Mouse (Mus musculus) MN1 (cell line): ENCODE results near the gene 5330417C22Rik.
A peak's percentile ranks its signal among the peaks of the same experiment; 100 is the strongest.
"Not testable (repeated sequence)": the region's sequence is repeated elsewhere in the genome, so short reads cannot be mapped to it uniquely, and the experiment has no call there.

Experiments used
- DNase-seq: peaks from one replicate; pipeline ENCODE4 v3.0.0-alpha.2; 2016; ENCODE audit warnings: low spot score

The 5330417C22Rik gene

DNA sequence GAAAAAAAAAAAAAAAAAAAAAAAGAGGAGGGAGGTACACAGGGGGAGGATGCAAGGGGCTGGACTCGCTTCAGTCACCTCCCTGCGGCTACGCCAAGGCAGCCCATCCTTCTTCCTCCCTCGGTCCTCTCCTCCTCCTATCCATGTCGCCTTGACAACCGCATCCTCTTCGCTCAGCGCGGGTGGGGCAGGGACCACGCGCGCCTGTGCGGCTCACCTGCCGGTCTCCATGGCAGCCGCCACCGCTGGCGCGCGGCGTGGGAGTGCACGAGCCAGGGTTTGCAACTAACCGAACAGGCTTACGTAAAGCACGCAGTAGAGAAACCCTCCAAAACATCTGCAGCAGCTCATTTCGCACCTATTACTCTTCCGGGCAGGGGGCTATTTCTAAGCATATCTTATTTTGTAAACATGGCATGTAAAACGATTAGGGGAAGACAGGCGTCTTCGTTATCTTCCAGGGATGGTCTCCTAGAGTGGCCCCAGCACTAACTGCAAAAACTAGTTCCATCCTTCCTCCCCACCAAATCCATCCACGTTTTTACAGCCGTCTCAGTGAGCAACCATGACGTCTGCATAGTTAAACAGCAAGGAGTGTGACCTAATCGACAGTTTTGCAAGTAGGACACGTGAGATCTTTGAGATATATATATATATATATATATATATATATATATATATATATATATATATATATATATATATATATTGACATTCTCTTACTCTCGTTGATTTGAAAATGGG, at the start of gene 5330417C22Rik:
5330417C22Rik (minus strand) TSS at position 20 of the 744 bp plus-strand sequence.
- DNase-seq: peak; percentile 75

DNA sequence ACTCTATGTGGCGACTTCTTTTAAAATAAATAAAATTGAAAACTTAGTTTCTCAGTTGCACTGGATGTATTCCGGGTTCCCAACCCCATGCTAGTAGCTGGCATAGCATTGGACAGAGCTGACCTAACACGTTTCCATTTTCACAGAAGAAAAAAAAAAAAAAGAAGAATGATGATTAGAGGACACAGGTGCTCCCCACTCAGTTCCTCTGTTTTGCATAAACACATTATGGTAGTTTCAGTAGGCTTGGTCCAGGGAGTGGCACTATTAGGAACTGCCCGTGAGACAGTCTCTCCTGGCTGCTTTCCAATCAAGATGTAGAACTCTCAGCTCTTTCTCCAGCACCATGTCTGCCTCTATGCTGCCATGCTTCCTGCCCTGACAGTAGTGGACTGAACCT, 48.2 kb upstream of the 5330417C22Rik start:
- no peak for DNase-seq

DNA sequence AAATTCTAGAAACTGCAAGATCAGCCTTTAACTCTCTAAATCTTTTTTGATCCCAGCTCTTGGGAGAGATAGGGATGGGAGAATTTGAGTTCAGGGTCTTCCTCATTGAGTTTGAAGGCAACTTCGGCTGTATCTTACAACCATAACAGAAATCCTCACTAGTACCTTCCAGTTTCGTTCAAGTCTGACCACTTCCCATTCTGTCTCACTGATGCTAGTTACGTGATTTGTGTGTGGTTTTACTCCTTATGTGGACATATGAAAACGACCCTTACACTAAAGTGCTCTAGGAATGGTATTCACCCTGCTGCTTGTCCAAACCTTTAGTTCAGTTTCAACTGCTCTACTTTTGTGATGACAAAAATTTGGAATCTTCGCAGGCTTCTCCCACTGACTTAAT, 37.7 kb upstream of the 5330417C22Rik start:
- no peak for DNase-seq

DNA sequence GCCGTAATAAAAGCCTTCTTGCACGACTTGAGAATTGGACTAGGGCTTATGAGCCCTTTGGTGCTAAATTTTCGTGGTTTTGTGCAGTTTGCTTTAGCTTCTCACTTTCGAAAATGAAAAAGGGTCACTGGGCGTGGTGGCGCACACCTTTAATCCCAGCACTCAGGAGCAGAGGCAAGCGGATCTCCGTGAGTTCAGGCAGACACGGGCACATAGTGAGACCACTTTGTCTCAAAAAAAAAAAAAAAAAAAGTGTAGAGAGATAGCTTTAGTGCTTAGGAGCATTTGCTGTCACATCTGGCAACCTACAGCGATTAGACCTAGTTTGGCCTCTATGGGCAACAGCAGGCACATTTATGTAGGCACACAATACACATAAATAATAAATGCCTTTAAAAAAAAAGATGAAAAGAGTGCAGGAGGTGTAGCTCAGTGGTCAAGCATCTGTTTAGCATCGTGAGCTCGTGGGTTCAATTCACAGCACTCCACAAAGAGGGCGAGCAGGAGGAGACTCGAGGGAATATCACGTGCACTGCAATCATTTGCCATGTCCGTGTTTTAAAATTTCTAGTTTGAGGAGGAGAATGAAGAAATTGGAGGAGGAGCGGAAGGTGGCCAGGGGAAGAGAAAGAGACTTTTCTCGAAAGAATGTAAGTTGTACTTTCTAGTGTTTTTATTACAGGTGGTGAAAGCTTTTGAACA, 36.1 kb upstream of the 5330417C22Rik start:
- no peak for DNase-seq

DNA sequence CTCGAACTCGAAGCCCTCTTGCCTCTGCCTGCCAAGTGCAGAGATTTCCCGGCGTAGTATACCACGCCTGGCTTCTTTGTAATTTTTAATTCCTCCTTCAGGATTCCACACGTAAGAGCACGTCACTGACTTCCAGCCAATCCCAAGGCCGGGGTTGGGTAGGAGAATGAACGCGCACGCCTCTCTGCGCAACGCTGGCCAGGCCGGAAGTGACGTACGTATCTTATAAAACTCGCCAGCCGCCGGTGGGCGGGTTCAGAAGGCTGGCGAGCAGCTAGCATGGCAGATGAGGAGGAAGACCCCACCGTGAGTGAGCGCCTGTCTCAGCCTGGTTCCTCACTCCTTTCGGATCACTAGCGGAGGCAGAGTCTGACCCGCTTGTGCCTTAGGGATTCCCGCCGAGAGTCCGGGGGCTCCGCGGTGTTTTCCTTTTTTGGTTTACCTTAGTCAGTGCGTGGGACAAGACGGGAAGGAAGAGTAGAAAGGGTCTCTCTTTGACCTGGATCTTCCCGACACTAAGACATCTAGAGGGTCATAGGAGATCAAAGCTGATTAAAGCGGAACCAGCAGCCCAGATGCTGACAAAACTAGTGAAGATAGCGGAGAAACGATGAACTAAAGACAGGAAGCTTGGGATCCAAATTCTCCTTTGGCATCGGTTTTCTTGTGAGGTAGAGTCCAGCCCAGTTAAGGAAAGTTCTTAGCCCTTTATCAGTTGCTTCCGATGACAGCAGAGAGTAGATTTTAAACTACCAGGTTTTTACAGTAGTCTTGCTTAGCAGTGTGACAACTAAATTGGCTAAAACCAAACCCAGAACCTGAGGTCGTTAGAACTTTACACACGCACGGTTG, 35.3 kb upstream of the 5330417C22Rik start, which contains the start of gene Taf13:
Taf13 (plus strand) TSS at position 256 of the 852 bp plus-strand sequence.
- DNase-seq: peak; percentile 96

DNA sequence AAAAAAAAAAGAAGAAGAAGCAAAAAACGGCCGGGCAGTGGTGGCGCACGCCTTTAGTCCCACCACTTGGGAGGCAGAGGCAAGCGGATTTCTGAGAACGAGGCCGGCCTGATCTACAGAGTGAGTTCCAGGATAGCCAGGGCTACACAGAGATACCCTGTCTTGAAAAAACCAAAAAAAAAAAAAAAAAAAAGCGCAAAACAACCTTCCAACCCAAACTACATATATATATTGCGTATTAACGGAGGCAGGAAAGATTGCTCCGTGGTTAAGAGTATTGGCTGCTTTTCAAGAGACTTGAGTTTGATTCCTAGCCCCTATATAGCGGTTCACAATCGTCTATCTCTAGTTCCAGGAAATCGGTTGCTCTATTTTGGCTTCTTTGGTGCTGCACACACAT, 34.5 kb upstream of the 5330417C22Rik start:
- no peak for DNase-seq

DNA sequence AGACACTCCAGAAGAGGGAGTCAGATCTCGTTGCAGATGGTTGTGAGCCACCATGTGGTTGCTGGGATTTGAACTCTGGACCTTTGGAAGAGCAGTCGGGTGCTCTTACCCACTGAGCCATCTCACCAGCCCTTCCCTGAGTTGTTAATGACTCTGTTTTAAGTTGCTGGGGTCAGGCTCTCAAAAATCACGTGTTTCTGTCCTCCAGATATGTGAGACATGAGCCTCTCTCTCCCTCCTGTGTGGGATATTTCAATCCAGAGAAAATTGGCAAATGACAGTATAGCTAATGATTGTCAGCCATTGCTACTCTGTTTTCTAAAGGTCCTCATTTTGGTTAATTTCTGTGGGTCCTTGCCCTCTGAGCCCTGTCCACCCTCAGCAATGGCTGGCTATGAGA, 33.3 kb upstream of the 5330417C22Rik start:
- DNase-seq: not testable (repeated sequence)

DNA sequence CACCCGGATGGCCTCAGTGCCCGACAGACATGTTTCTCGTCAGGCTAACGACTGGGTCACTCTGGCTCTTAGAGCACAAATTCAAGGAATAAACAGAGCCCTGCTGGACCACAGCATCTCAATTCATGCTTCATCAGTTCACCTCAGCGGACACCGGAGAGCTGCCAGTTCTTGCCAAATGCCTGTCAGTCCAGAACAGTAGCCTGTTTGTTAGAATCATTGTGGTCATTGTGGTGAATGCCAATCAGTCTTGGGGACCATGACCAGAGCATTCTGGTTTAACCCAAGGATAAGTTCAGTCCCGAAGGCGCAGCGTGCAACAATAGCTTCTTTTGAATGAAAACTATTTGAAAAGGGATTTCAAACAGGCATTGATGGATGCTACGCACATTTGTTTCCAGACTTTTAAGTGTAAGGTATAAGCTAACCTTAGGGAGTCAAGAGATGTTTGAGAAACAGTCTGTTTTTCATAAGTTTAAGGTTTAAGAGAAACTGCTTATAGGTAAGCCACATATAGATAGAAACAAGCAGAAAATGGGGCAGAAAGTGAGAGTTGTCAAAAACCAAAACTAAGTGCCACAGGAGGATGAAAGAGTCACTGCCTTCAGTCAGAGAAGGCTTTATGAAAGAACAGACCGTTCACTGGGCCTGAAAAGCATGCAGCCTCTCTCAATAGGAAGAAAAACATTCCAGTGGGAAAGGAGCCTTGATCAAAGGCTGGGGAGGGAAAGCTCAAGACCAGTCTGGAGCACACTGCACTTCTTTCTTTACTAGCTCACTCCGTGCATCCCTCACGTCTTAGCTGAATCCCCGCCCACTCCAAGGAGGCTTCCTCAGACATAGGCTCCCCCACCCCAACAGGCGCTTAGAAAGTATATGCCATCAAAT, 31.9 kb upstream of the 5330417C22Rik start:
- no peak for DNase-seq

DNA sequence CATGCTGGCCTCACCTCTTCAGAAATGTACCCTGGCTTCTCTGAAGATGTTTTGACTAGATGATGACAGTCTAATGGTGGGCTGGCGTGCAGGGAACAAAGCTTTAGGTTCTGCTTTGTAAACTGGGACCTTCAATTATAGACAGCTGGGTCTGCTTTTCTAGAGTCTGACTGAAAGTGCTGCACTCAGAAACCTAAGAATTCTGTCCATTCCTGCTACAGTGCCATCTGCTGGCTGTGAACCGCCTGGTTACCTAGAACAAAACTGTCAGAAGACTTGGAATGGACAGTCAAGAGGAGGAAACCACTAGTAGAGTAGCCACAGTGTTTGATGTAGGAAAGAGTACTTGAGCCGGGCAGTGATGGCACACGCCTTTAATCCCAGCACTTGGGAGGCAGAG, 27.0 kb upstream of the 5330417C22Rik start:
- peak; percentile 87 for DNase-seq

DNA sequence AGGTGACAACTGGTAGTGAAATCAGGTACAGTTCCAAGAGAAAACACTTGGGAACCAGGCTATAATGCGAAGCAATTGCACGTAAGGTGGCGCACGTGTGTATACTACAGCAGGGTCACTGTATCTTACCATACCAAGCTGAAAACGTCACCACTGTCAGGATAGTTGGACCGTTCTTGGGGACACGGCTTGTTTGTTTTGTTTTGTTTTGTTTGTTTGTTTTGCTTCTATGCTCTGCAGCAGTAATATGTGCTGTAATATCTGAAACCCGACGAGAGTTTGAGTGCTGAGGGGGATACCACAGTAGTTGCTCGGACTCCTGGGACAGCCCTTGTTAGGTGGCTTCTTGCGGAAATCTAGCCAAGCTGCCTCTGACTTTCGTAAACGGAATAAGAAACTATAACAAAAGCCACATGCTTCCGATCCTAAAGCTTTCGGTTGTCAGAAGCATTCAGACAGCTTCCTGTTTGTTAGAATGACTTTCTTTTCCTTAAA, 26.5 kb upstream of the 5330417C22Rik start:
- peak; percentile 74 for DNase-seq

DNA sequence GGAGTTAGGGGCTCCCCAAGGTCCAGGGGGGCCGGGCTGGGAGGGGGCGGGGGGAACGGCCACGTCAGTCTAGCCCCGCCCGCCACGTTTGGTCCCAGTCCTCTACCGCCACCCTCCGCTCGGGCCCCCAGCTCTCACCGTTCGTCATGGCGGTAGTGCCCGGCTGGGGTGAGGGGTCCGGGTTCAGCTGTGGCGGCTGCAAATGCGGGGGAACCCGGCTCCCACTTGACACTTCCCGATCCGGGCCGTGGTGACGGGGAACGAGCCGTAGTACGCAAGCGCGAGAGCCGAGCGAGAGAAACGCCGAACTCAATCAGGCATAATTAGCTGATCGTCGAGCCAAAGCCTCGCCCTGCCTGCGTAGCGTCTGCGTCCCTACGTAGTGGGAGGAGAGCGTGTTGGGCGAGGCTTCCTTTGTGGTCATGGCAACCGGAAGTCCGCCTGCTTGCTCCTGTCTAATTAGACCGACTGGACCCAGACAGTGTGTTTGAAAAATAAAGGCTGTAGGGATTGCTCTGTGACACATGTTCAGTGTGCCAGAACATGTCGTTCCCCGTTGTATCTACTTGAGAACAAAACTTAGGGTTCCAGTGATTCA, 25.9 kb upstream of the 5330417C22Rik start, which contains the start of gene Tmem167b:
Tmem167b (minus strand) TSS at position 334 of the 598 bp plus-strand sequence.
- peak; percentile 99 for DNase-seq

DNA sequence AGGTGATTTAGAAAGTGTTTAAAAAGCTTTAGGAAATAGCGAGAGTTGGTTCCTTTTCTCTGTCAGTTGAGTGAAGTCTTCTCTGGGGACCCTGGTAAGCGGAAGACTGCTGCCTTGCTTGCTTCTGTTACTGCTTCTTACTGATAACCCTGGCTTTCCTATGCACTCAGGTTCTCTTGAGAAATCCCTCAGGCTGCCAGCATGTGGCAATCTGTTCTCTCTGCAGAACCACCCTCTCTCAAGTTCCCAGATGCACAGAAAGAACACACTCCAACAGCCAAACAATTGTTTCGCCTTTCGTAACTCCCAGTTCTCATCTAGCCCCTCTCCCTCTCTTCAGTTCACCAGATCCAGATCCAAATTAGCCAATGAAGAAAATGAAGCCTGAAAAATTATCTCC, 21.6 kb upstream of the 5330417C22Rik start:
- no peak for DNase-seq

DNA sequence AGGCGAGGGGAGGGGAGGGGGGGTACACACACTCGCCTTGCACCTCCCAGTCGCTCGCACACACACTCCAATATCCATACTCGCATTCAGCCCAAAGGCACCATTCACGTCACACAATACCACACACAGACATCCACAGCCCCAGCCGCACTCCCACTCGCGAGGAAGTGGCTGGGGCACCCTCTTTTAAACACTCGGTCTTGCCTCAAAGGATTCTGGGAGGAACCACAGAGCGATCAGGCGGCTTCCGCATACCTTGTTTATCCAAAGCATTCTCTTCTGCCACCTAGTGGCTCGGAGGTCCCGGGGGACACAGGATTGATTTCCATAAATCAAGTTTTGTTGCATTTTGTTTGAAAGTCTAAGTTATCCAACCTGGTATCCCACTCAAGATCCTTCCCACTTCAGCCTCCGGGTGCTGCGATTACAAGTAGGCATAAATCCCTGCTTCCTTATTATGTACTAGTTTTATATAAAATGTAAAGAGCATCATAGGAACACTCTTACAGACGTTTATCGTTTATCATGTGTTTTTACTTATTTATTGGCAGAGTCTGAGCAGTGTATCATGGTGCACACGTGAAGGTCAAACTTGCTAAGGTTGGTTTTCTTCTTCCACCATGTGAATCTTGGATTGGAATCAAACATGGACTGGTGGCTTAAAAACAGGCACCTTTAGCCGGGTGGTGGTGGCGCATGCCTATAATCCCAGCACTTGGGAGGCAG, 18.4 kb upstream of the 5330417C22Rik start:
- peak; percentile 96 for DNase-seq

DNA sequence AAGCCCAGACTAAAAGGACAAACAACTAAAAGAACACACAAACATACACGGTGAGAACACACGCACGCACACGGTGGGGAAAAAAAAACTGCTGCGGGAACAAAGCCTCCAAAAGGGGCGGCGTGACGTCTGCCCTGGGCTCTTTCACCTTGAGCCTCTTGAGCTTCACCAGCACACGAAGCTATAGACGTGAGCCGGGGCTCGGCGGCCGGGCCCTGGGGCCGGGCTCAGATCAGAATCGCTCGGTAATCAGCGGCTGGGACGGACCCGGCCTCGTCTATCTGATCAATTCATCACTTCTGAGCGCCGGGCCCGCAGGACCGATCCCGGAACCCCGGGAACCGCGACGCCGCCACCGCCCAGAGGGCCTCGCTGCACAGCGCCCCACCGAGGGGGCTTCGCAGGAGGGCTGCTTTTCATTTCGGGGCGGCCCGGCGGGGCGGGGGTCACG, 17.8 kb upstream of the 5330417C22Rik start:
- DNase-seq: peak; percentile 71

DNA sequence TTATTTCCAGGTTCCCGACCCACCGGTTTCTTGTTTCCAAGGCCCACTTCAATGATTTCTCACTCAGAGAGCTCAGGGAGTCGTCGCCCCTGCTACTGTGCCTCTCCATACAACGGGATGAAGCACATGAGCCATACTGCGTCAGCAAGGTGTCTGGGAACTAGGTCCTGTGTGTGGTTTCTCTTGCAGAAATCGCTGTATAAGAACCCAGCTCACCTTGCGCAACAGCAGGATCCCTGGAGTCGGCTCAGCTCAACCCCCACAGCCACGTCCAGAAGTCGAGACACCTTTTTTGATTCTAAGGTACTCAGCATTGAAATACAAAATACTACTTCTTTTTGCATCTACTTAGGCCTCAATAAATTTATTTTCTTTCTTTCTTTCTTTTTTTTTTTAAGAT, 6.0 kb upstream of the 5330417C22Rik start:
- DNase-seq: no peak

DNA sequence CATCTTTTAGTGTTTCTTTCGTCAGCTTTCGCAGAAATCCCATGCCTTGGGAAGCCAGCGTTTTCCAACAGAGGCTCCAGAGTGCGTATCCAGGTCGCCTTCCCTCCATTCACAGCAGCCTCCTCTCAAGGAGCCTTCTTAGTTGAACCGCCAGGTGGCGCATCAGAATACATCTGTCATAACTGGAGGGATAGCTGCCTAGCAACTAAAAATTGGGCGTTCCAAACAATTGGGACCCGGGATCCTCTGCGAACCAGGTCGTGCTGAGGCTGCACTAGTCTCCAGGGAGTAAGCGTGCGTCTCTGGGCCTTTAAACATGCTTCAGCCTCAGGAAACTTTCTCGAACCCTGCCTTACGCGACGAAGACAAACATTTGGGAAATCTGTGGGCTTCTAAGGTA, 967 bp upstream of the 5330417C22Rik start:
- DNase-seq: peak; percentile 94

DNA sequence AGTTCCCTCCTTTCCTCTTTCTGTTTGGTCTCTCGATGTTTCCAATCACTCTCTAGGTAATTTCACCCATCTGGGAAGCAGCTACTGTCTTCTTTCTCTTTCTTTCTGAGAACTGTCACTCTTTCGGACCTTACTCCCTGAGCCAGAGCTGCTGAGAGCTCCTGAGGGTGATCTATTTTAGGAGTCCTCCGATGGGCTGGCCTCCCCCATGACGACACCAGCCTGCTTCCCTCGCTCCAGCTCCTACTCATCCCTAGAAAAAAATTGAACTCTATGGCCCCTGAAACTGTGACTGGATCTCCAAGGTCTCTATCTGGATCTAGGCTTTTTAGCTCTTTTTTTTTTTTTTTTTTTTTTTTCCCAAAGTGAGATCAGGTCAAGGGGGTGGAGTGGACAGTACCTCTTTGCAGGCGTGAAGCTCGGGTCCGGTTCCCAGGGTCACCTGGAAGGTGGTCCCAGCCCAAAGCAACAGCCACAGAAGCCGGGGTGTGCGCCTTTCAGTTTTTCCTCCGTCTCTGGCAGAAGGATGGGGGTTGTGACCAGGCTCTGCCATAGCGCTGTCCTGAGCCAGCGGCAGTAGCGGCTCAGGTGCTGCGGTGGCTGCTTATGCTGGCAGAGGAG, 330 bp downstream of the 5330417C22Rik start:
- no peak for DNase-seq

DNA sequence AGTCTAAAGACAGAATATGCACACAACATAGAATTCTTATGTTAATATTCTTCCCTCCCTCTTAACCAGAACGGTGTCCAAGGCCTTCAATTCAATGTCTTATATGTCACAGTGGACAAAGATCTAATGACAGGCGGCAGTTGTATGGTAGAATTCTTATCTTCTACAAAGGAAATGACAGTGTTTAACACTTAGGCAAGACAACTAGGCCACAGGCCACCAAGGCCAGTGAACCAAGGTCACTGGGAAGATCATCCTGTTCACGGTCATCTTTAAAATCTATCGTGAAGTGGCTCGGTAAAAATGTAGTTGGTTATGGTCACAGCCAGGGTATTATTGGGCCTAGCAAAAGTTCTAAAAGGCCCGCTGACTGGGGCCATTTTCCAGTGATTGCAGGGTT, 2.4 kb downstream of the 5330417C22Rik start, which contains the start of gene 1700013F07Rik:
1700013F07Rik (plus strand) TSS at position 200 of the 400 bp plus-strand sequence.
- DNase-seq: no peak
